Mouse (Mus musculus) cerebellum, adult 2 months (tissue): ENCODE measurements at regions not wholly inside any gene's neighbourhood (a gene's known extent, or its start where the extent isn't known, plus 50 kb on each side); places are given as distances from the start of the nearest gene placed in this dataset.

Source experiments
- CTCF ChIP-seq: fragments of 200-500 bp; IDR thresholded peaks from 2 replicates; pipeline ENCODE4 v1.5.1; 2011; ENCODE audit warnings: low read depth, mild to moderate bottlenecking, control low read depth, low read length, moderate library complexity, borderline replicate concordance; ENCODE audit not compliant: insufficient read depth
- POLR2A ChIP-seq: fragments of 200-500 bp; IDR thresholded peaks from 2 replicates; pipeline ENCODE4 v1.6.1; 2011; ENCODE audit warnings: low read length, control low read depth, borderline replicate concordance; ENCODE audit not compliant: insufficient read depth

- TF ChIP-seq POLR2A (no peak), CTCF (no peak)
Observed at GRCm38 (mm10) chr17:88333816-88334215, 106.7 kb upstream of the Foxn2 start.
